Mouse (Mus musculus): ENCODE data around the gene Metrn. TPM values are rescaled to one million over a fixed set of nuclear protein-coding genes. Genes with fewer than 3 reads are reported as not detected.
A peak's percentile ranks its signal among the peaks of the same experiment; 100 is the strongest.
"Not testable (repeated sequence)": the region's sequence is repeated elsewhere in the genome, so short reads cannot be mapped to it uniquely, and the experiment has no call there.

The Metrn gene
- polyA plus RNA-seq, 1 experiment from 2014 or later: 23.8 TPM

DNA sequence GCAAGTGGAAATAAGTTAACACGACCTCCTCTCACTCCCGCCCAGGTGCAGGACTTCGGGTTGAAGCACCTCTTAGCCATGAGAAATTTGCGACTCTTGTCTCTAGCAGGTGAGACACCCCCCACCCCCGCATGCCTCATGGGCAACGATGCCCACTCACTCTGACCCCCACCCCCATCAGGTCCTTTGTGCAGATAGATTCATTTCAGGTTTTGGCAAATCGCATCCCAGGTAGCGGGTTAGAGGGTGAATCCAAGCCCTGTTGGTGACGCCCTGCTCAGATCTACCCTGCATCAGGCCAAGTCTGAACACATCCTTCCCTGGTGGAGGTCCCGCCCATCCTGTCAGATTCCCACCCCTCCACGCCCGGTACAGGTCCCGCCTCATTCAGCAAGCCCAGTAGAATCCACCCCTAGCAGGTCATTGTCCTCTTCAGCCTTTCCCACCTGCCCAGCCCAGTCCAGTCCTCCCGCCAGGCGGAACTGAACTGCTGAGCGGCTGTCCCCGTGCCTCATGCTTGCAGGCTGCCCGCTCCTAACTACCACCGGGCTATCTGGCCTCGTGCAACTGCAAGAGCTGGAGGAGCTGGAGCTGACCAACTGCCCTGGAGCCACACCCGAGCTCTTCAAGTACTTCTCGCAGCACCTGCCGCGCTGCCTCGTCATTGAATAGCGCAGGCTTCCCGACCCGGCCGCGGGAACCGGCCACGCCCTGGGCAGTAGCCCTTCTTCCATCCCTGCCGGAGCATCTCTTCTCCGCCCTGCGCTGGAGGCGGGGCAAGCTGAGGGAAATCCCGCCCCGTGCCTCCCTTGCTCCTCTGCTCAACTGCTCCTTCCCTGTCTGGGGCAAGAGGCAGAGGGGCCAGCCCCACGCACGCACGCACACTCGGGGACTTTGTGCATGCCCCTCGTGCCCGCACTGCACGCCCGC lies 22.2 kb upstream of the Metrn start:
- 7% methylated on average over 46 of the region's 46 CpGs for WGBS (ENCODE audit: insufficient replicate concordance)
- Histone ChIP-seq H3K4me3 (replicated peaks) (peak overlapping the region; percentile 28), H3K9me3 (replicated peaks) (no peaks in the 10 kb centered on the region), H3K36me3 (no peaks in the 10 kb centered on the region), H3K27ac (no peak overlapping the region), H3K4me2 (peak overlapping the region; percentile 38), H3K9ac (peak overlapping the region; percentile 22; the same call in 1 of the 2 replicates), H3K4me1 (replicated peaks) (peaks cover 19% of the 10 kb centered on the region), H3K27me3 (peaks cover 84% of the 10 kb centered on the region)
- DNase-seq (no peak), ATAC-seq (ENCODE audit: low read depth) (peak; percentile 66)

DNA sequence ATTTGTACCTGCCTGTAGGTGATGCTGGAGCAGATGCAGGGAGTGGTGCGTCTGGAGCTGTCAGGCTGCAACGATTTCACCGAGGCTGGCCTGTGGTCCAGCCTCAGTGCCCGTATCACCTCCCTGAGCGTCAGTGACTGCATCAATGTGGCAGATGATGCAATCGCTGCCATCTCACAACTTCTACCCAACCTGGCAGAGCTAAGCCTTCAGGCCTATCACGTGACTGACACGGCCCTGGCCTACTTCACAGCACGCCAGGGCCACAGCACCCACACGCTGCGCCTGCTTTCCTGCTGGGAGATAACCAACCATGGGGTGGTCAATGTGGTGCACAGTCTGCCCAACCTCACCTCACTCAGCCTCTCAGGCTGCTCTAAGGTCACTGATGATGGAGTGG lies 20.7 kb upstream of the Metrn start:
- no peak overlapping the region for H3K4me2 ChIP-seq
- H3K9me3 ChIP-seq (replicated peaks): no peaks in the 10 kb centered on the region
- peaks cover 96% of the 10 kb centered on the region for H3K27me3 ChIP-seq
- WGBS (ENCODE audit: insufficient replicate concordance): 70% methylated on average over 11 of the region's 11 CpGs
- H3K4me3 ChIP-seq (replicated peaks): no peak overlapping the region
- ATAC-seq (ENCODE audit: low read depth): no peak
- H3K4me1 ChIP-seq (replicated peaks): peaks cover 11% of the 10 kb centered on the region
- H3K36me3 ChIP-seq: no peaks in the 10 kb centered on the region
- H3K27ac ChIP-seq: no peak overlapping the region
- no peak for DNase-seq
- H3K9ac ChIP-seq: no peak overlapping the region

DNA sequence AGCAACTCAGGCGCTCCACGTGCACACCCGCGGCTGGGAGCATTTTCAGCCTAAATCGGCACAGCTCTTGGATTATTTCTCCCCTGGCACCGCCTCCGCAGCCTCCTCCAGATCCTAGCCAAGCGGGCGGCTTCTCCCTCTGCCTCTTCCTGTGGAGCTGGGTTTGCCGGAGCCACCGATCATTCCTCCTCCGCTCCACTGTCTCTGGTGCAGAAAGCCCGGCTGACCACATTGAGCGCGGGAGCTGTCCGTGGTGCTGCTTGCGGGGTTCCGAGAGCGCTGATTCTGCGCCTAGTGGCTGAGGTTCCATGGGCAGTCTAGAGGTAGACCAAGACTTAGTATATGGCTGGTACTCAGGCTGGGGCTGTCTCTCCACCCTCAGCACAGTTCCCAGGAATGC lies 16.5 kb upstream of the Metrn start:
- H3K36me3 ChIP-seq: no peaks in the 10 kb centered on the region
- peak; percentile 63 for DNase-seq
- H3K9me3 ChIP-seq (replicated peaks): no peaks in the 10 kb centered on the region
- no peak overlapping the region for H3K4me3 ChIP-seq (replicated peaks)
- 3% methylated on average over 20 of the region's 20 CpGs for WGBS (ENCODE audit: insufficient replicate concordance)
- peak; percentile 35; the same call in 1 of the 2 replicates for ATAC-seq (ENCODE audit: low read depth)
- no peak overlapping the region for H3K9ac ChIP-seq
- no peak overlapping the region for H3K27ac ChIP-seq
- peaks cover 98% of the 10 kb centered on the region for H3K27me3 ChIP-seq
- peaks cover 13% of the 10 kb centered on the region for H3K4me1 ChIP-seq (replicated peaks)
- H3K4me2 ChIP-seq: no peak overlapping the region

DNA sequence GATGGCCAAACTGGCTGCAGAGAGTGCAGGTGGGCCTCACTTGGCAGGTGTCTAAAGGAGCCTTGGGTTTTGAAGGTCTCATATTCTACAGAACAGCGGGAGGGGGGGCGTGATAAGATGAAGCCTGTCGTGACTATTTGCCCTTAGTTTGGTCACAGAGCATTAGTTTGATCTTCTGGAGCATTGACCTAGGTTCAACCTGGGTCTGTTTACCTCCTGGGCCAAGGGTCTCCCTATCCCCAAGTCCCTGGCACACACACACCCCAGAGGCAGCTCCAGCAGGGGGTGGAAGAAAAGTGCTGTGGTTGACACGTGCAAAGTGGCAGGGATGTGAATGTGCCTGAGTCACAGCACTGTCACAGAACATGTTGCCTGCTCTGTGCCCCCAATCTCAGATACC lies 14.0 kb upstream of the Metrn start:
- H3K4me3 ChIP-seq (replicated peaks): no peak overlapping the region
- DNase-seq (no peak), ATAC-seq (ENCODE audit: low read depth) (no peak)
- no peak overlapping the region for H3K9ac ChIP-seq
- H3K4me2 ChIP-seq: no peak overlapping the region
- H3K36me3 ChIP-seq: no peaks in the 10 kb centered on the region
- 52% methylated on average over 4 of the region's 4 CpGs for WGBS (ENCODE audit: insufficient replicate concordance)
- peaks cover 13% of the 10 kb centered on the region for H3K4me1 ChIP-seq (replicated peaks)
- H3K9me3 ChIP-seq (replicated peaks): no peaks in the 10 kb centered on the region
- no peak overlapping the region for H3K27ac ChIP-seq
- peaks cover 92% of the 10 kb centered on the region for H3K27me3 ChIP-seq

DNA sequence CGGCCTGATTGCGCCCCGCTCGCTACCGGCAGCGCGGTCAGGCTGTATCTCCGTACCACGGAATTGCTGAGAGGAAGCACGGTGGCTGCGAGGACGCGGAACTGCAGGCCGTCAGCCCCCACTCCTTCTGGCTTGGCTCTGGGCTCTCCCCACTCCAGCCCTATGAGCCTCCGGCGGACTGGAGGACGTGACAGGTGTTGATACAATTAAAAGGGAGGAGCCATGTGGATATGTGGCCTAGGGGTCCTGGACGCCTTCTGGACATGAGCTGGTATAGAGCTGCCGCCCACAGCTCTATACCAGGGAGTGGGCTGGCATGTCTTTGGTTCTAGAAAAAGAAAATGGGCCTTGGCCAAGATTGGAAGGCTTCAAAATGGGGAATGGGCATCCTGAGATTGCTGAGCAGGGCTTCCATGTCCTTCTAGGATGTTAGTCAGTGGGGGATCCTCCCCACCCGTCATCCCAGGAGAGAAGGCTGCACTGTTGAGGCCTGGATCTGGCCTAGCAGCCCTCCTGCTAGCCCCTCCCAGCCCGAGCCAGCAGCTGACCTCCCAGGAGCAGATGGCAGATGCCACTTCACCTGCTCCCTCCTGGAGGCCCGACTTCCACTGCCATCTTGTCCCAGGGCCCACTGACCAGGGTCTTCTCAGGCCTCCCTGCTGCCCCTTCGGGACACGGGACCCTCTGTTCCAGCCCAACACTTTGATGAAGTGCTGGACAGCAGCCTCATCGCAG lies 12.8 kb upstream of the Metrn start:
- peaks cover 13% of the 10 kb centered on the region for H3K4me1 ChIP-seq (replicated peaks)
- peak overlapping the region; percentile 73 for H3K4me2 ChIP-seq
- DNase-seq (no peak), ATAC-seq (ENCODE audit: low read depth) (no peak)
- no peaks in the 10 kb centered on the region for H3K9me3 ChIP-seq (replicated peaks)
- no peak overlapping the region for H3K27ac ChIP-seq
- H3K9ac ChIP-seq: peak overlapping the region; percentile 15; the same call in 1 of the 2 replicates
- peaks cover 83% of the 10 kb centered on the region for H3K27me3 ChIP-seq
- 13% methylated on average over 25 of the region's 25 CpGs for WGBS (ENCODE audit: insufficient replicate concordance)
- peak overlapping the region; percentile 55 for H3K4me3 ChIP-seq (replicated peaks)
- no peaks in the 10 kb centered on the region for H3K36me3 ChIP-seq

DNA sequence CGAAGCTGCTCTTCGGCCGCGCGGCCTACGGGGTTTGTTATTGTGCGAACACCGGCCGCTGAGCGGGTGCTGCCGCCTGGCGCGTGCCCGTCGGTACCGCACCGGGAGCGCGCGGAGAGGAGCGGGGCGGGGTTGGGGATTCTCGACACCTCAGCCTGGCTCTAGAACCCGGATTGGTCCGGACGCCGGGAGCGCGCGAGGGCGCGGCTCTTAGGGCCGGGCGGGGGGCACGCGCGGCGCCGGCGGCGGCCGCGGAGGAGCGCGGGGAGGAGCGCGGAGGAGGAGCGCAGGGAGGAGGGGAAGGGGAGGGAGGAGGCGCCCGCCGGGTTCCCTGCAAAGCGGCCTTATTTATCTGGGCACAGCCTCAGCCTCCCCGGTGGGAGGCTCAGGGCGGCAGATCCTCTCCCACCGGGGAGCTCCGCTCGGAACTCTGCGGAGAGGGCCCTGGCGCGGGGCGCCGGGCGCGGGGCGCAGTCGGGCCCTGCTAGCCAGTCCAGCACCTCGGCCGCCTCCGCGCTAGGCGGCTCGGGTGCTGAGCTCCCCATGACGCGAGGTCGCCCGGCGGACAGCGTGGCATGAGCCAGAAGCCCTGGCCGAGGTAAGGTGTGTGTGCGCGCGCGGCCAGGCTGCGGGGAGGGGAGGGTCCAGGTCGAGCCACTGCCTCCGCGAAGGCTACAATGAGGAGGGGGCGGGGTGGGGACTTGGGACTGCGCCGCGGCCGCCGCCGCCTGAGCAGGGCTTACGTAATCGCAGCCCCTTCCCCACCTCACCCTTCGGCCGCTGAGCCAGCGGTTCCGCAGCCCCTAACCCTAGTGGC lies 12.1 kb upstream of the Metrn start, which contains the start of gene Fbxl16:
Fbxl16 (plus strand) TSS at position 297 of the 817 bp plus-strand sequence.
- WGBS (ENCODE audit: insufficient replicate concordance): under 1% methylated on average over 96 of the region's 100 CpGs
- no peak for DNase-seq
- peak within 1 kb of the TSS; percentile 36 for H3K9ac ChIP-seq
- H3K9me3 ChIP-seq (replicated peaks): no peaks in the 10 kb centered on the region
- peaks cover 13% of the 10 kb centered on the region for H3K4me1 ChIP-seq (replicated peaks)
- H3K4me3 ChIP-seq (replicated peaks): peak within 1 kb of the TSS; percentile 55
- peak within 1 kb of the TSS; percentile 73 for H3K4me2 ChIP-seq
- no peak within 1 kb of the TSS for H3K27ac ChIP-seq
- peak; percentile 53; the same call in 1 of the 2 replicates for ATAC-seq (ENCODE audit: low read depth)
- no peaks in the 10 kb centered on the region for H3K36me3 ChIP-seq
- H3K27me3 ChIP-seq: peaks cover 82% of the 10 kb centered on the region

DNA sequence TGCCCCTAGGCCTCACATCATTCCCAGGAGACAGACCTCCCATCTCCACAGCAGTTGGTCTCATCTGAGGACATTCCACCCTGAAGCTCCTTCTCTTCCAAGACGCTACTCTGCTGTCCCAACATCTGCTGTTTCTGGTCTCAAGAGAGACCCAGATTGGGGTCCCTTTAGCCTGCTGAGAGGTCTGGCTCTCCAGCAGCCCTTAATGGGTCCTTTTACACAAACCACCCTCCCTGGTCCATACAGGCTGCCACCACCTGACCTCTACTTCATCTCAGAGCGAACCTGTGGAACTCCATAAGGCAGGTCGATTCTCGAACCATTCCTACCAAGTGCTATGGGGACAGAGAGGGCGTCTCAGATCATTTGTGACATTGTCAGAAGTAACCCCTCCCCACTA lies 11.1 kb upstream of the Metrn start:
- Histone ChIP-seq H3K9me3 (replicated peaks) (no peaks in the 10 kb centered on the region), H3K4me1 (replicated peaks) (peaks cover 13% of the 10 kb centered on the region), H3K4me3 (replicated peaks) (no peak overlapping the region), H3K4me2 (peak overlapping the region; percentile 73; the same call in 1 of the 2 replicates), H3K9ac (no peak overlapping the region), H3K27me3 (peaks cover 82% of the 10 kb centered on the region), H3K36me3 (no peaks in the 10 kb centered on the region), H3K27ac (no peak overlapping the region)
- DNase-seq: no peak
- ATAC-seq (ENCODE audit: low read depth): no peak
- WGBS (ENCODE audit: insufficient replicate concordance): 39% methylated on average over 5 of the region's 5 CpGs

DNA sequence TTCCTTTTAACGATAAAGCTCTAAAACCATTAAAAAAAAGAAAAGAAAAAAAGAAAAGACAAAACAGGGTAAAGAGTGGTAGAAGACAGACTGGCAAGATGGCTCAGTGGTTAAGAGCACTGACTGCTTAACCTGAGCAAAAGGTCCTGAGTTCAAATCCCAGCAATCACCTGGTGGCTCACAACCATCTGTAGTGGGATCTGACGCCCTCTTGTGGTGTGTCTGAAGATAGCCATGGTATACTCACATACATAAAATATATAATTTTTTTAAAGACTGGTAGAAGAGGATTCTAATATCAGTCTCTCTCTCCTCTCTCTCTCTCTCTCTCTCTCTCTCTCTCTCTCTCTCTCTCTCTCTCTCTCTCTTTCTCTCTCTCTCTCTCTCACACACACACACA lies 10.5 kb upstream of the Metrn start:
- H3K9me3 ChIP-seq (replicated peaks); H3K4me2 ChIP-seq; H3K4me3 ChIP-seq (replicated peaks); H3K9ac ChIP-seq; DNase-seq; H3K36me3 ChIP-seq; H3K27ac ChIP-seq; ATAC-seq (ENCODE audit: low read depth): not testable (repeated sequence)
- H3K4me1 ChIP-seq (replicated peaks): peaks cover 13% of the 10 kb centered on the region
- WGBS (ENCODE audit: insufficient replicate concordance): 42% methylated on average over 2 of the region's 2 CpGs
- H3K27me3 ChIP-seq: peaks cover 82% of the 10 kb centered on the region

DNA sequence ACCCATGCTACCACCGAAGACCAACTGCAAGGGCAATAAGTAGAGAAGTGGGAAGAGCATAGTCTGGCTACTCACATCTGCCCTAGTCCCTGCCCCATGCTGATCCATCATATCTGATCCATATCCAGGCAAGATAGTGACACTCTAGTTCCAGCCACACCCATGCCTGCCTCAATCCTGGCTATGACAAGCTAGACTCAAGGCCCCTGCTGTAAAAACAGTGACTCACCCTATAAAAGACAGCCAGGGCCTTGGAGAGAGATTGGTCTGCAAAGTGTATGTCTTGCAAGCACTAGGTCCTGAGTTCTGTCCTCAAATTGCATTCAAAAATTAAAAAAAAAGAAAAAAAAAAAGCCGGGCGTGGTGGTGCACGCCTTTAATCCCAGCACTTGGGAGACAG lies 9.6 kb upstream of the Metrn start:
- Histone ChIP-seq H3K4me2 (no peak overlapping the region), H3K36me3 (no peaks in the 10 kb centered on the region), H3K27ac (no peak overlapping the region), H3K9me3 (replicated peaks) (no peaks in the 10 kb centered on the region), H3K27me3 (peaks cover 80% of the 10 kb centered on the region), H3K9ac (no peak overlapping the region), H3K4me3 (replicated peaks) (no peak overlapping the region), H3K4me1 (replicated peaks) (peaks cover 13% of the 10 kb centered on the region)
- DNase-seq (no peak), ATAC-seq (ENCODE audit: low read depth) (no peak)
- 75% methylated on average over 4 of the region's 4 CpGs for WGBS (ENCODE audit: insufficient replicate concordance)

DNA sequence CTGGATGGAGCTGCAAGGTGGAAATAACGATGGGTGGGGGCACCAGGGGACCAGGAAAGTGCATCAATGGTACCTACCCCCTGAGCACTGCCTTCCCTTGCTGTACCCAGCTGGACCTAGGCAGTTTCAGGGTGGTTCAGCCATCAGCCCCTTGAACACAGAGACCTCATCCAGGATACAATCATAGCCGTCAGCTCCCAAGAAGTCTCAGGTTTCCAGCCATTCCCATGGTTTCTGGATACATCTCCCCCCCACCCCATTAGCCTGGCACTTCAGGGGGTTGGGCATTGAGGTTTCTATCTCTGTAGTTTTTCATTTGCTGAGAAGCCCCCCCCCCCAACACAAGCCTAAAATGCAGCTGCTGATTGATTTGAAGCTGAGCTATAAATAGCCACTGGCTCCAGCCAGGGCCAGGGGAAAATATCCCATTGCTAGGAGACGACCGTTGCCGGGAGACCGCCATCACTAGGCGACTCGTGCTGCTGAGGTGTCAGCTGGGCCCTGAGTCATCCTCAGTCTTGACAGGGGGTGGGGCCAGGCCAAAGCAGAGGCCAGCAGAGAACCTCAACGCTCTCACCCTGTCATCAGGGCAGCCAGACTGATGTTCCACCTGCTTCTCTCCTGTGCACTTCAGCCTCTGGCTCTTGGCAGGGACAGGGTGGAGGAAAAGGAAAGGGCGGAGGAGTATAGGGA lies 6.0 kb upstream of the Metrn start:
- ATAC-seq (ENCODE audit: low read depth) (no peak), DNase-seq (no peak)
- no peak overlapping the region for H3K9ac ChIP-seq
- no peaks in the 10 kb centered on the region for H3K9me3 ChIP-seq (replicated peaks)
- no peaks in the 10 kb centered on the region for H3K36me3 ChIP-seq
- no peak overlapping the region for H3K27ac ChIP-seq
- peaks cover 48% of the 10 kb centered on the region for H3K27me3 ChIP-seq
- WGBS (ENCODE audit: insufficient replicate concordance): 11% methylated on average over 10 of the region's 10 CpGs
- H3K4me3 ChIP-seq (replicated peaks): no peak overlapping the region
- no peak overlapping the region for H3K4me2 ChIP-seq
- no peaks in the 10 kb centered on the region for H3K4me1 ChIP-seq (replicated peaks)

Measured in liver, embryonic 13.5 days (tissue).